Comparison of ENCODE assay signal across 18 mouse cellular contexts in genomic region chr9:31962265-31962664, GRCm38 (mm10). TPM values are rescaled to one million over a fixed set of nuclear protein-coding genes. Genes with fewer than 3 reads are reported as not detected.
DNase-seq lines count a peak whose midpoint lies in the region; ATAC-seq and TF ChIP-seq lines count a peak whose summit lies in the region.
"Had no signal": no experiment of that assay in that cellular context is flagged by ENCODE, and none has a peak within 500 bp of the region (broad histone marks: within the 10 kb centered on the region; RNA-seq: fewer than 3 reads in every experiment).

No protein-coding gene starts in this region.

- TF ChIP-seq CTCF in midbrain, postnatal 0 days (IDR thresholded peaks at IDR 0.05) = no peak

- DNase-seq in midbrain, postnatal 0 days (ENCODE audit: low spot score) = peak; percentile 35
- DNase-seq in brain, adult 2 months (ENCODE audit: low read depth, low spot score) = peak; percentile 33
- DNase-seq in kidney, postnatal 14 days = peak; percentile 73
- DNase-seq in B cell, adult 2 months = no peak
- no peak for DNase-seq in forebrain, embryonic 10.5 days (ENCODE audit: extremely low spot score, low spot score)
- DNase-seq: right cerebral cortex, postnatal 4 days had no signal

- H3K27ac ChIP-seq in hindbrain, embryonic 16.5 days (ENCODE audit: low read depth, low read length) = no peak overlapping the region
- H3K27ac ChIP-seq in hindbrain, embryonic 12.5 days = no peak overlapping the region
- no peak overlapping the region for H3K27ac ChIP-seq in midbrain, postnatal 0 days (ENCODE audit: low read depth, low read length)
- no peak overlapping the region for H3K27ac ChIP-seq in midbrain, embryonic 15.5 days
- H3K27ac ChIP-seq in forebrain, embryonic 10.5 days = no peak overlapping the region
- H3K27ac ChIP-seq: heart, embryonic 13.5 days; hindbrain, embryonic 10.5 days; limb, embryonic 12.5 days; liver, embryonic 15.5 days had no signal

- WGBS in hindbrain, embryonic 16.5 days = 46% methylated on average over 1 of the region's 1 CpGs
- 73% methylated on average over 1 of the region's 1 CpGs for WGBS in hindbrain, embryonic 12.5 days
- WGBS in midbrain, postnatal 0 days = 19% methylated on average over 1 of the region's 1 CpGs
- WGBS in midbrain, embryonic 15.5 days = 27% methylated on average over 1 of the region's 1 CpGs
- WGBS in forebrain, embryonic 10.5 days = 63% methylated on average over 1 of the region's 1 CpGs

- peak; percentile 58; the same call in 1 of the 2 replicates for ATAC-seq in hindbrain, embryonic 16.5 days
- ATAC-seq in hindbrain, embryonic 12.5 days (ENCODE audit: low FRiP score) = no peak
- ATAC-seq in midbrain, postnatal 0 days (ENCODE audit: low FRiP score) = no peak
- ATAC-seq in midbrain, embryonic 15.5 days (replicated peaks) = no peak
- ATAC-seq: intestine, postnatal 0 days had no signal

- H3K9ac ChIP-seq in hindbrain, embryonic 16.5 days (ENCODE audit: low read depth, low read length) = no peak overlapping the region
- H3K9ac ChIP-seq in hindbrain, embryonic 12.5 days = no peak overlapping the region
- no peak overlapping the region for H3K9ac ChIP-seq in midbrain, postnatal 0 days (replicated peaks; ENCODE audit: low read length, poor library complexity, severe bottlenecking)
- H3K9ac ChIP-seq in midbrain, embryonic 15.5 days = no peak overlapping the region
- H3K9ac ChIP-seq: heart, embryonic 13.5 days; limb, embryonic 12.5 days; liver, embryonic 15.5 days had no signal

- H3K27me3 ChIP-seq in hindbrain, embryonic 16.5 days (replicated peaks; ENCODE audit: control insufficient read depth, insufficient read depth, low read length) = no peaks in the 10 kb centered on the region
- no peaks in the 10 kb centered on the region for H3K27me3 ChIP-seq in hindbrain, embryonic 12.5 days
- H3K27me3 ChIP-seq in midbrain, postnatal 0 days (ENCODE audit: insufficient read depth, low read length) = no peaks in the 10 kb centered on the region
- no peaks in the 10 kb centered on the region for H3K27me3 ChIP-seq in midbrain, embryonic 15.5 days (replicated peaks)
- H3K27me3 ChIP-seq in forebrain, embryonic 10.5 days (ENCODE audit: poor library complexity, severe bottlenecking) = no peaks in the 10 kb centered on the region
- H3K27me3 ChIP-seq: heart, embryonic 13.5 days; liver, embryonic 15.5 days had no signal

- no peaks in the 10 kb centered on the region for H3K9me3 ChIP-seq in hindbrain, embryonic 16.5 days (ENCODE audit: control insufficient read depth, low read length)
- H3K9me3 ChIP-seq in hindbrain, embryonic 12.5 days (replicated peaks) = no peaks in the 10 kb centered on the region
- no peaks in the 10 kb centered on the region for H3K9me3 ChIP-seq in midbrain, postnatal 0 days (ENCODE audit: low read length)
- H3K9me3 ChIP-seq in midbrain, embryonic 15.5 days = no peaks in the 10 kb centered on the region
- H3K9me3 ChIP-seq in forebrain, embryonic 10.5 days = peaks cover 11% of the 10 kb centered on the region; the same call in 1 of the 2 replicates
- H3K9me3 ChIP-seq: liver, embryonic 15.5 days had no signal

- no peaks in the 10 kb centered on the region for H3K4me1 ChIP-seq in hindbrain, embryonic 16.5 days (ENCODE audit: control insufficient read depth, insufficient read depth, low read depth, low read length)
- no peaks in the 10 kb centered on the region for H3K4me1 ChIP-seq in hindbrain, embryonic 12.5 days
- no peaks in the 10 kb centered on the region for H3K4me1 ChIP-seq in midbrain, postnatal 0 days (ENCODE audit: insufficient read depth, low read length)
- no peaks in the 10 kb centered on the region for H3K4me1 ChIP-seq in midbrain, embryonic 15.5 days
- H3K4me1 ChIP-seq in forebrain, embryonic 10.5 days = no peaks in the 10 kb centered on the region
- H3K4me1 ChIP-seq: heart, embryonic 13.5 days; hindbrain, embryonic 10.5 days; liver, embryonic 15.5 days had no signal

- H3K4me3 ChIP-seq in hindbrain, embryonic 16.5 days (ENCODE audit: low read length) = no peak overlapping the region
- H3K4me3 ChIP-seq in hindbrain, embryonic 12.5 days = no peak overlapping the region
- no peak overlapping the region for H3K4me3 ChIP-seq in midbrain, postnatal 0 days (ENCODE audit: low read depth, low read length)
- no peak overlapping the region for H3K4me3 ChIP-seq in midbrain, embryonic 15.5 days
- no peak overlapping the region for H3K4me3 ChIP-seq in forebrain, embryonic 10.5 days
- H3K4me3 ChIP-seq: erythroblast, embryonic 14.5 days; heart, embryonic 13.5 days; hindbrain, embryonic 10.5 days; limb, embryonic 12.5 days; liver, embryonic 15.5 days had no signal

- no peak overlapping the region for H3K4me2 ChIP-seq in hindbrain, embryonic 16.5 days (ENCODE audit: low read length)
- no peak overlapping the region for H3K4me2 ChIP-seq in hindbrain, embryonic 12.5 days (replicated peaks)
- no peak overlapping the region for H3K4me2 ChIP-seq in midbrain, postnatal 0 days (ENCODE audit: low read depth, low read length, poor library complexity, severe bottlenecking)
- H3K4me2 ChIP-seq in midbrain, embryonic 15.5 days = no peak overlapping the region
- H3K4me2 ChIP-seq: heart, embryonic 13.5 days; limb, embryonic 12.5 days; liver, embryonic 15.5 days had no signal

- H3K36me3 ChIP-seq in hindbrain, embryonic 16.5 days (ENCODE audit: control insufficient read depth, insufficient read depth, low read length) = no peaks in the 10 kb centered on the region
- no peaks in the 10 kb centered on the region for H3K36me3 ChIP-seq in hindbrain, embryonic 12.5 days
- H3K36me3 ChIP-seq in midbrain, postnatal 0 days (ENCODE audit: insufficient read depth, low read length) = no peaks in the 10 kb centered on the region
- no peaks in the 10 kb centered on the region for H3K36me3 ChIP-seq in midbrain, embryonic 15.5 days (replicated peaks)
- no peaks in the 10 kb centered on the region for H3K36me3 ChIP-seq in forebrain, embryonic 10.5 days (replicated peaks)
- H3K36me3 ChIP-seq: G1E; heart, embryonic 13.5 days; hindbrain, embryonic 10.5 days; limb, embryonic 12.5 days; liver, embryonic 15.5 days had no signal

RNA-seq across cellular contexts. Expression of gene Barx2, which starts 49.0 kb away (rescaled TPM):
- 0.45 and 0.51 TPM in 2 replicates for polyA plus RNA-seq in hindbrain, embryonic 16.5 days (2015; fragmentation: Nextera tagmentation; extraction: Ambion mirVana)
- 0.14 TPM in 1 of 2 replicates, not detected in the other for polyA plus RNA-seq in hindbrain, embryonic 12.5 days (2016; fragmentation: Nextera tagmentation; extraction: Ambion mirVana)
- total RNA-seq in midbrain, postnatal 0 days (2014; rRNA removed) = 1.9 and 2.9 TPM in 2 replicates
- 0.27 and 0.79 TPM in 2 replicates for polyA plus RNA-seq in midbrain, postnatal 0 days (2015; fragmentation: Nextera tagmentation; extraction: Ambion mirVana)
- 0.17 TPM in 1 of 2 replicates, not detected in the other for polyA plus RNA-seq in midbrain, embryonic 15.5 days (2015; fragmentation: Nextera tagmentation; extraction: Ambion mirVana)
- polyA plus RNA-seq in forebrain, embryonic 10.5 days (2016; fragmentation: Nextera tagmentation; extraction: Ambion mirVana) = not detected in 2 replicates
- total RNA-seq: monocyte, adult 5-6 weeks had no signal
- polyA plus RNA-seq: C2C12; erythroblast, embryonic 14.5 days; G1E; intestine, postnatal 0 days; liver, embryonic 15.5 days had no signal

Comparison
In these comparisons a context has a peak if more than half of its experiments do, and no peak if none do; other contexts are left out.
1. DNase-seq: peak in midbrain, postnatal 0 days (single experiment), brain, adult 2 months (single experiment) and kidney, postnatal 14 days (single experiment); none in B cell, adult 2 months (0 of 2) and forebrain, embryonic 10.5 days (single experiment).